Mouse (Mus musculus) intestine, embryonic 15.5 days (tissue): Measurements from ENCODE around the gene Olfr292. TPM values are rescaled to one million over a fixed set of nuclear protein-coding genes. Genes with fewer than 3 reads are reported as not detected.

Experiments used
- ATAC-seq: fragments of 200-750 bp; cut with Nextera tagmentation; 2 replicates; pipeline ENCODE4 v1.8.0; 2017; ENCODE audit warnings: moderate TSS enrichment, moderate library complexity
- H3K27ac ChIP-seq: fragments of 300-500 bp; sonication (generic); 2 replicates; pipeline ENCODE4 v1.5.1; 2015; ENCODE audit warnings: mild to moderate bottlenecking, inconsistent platforms
- H3K27me3 ChIP-seq: fragments of 300-500 bp; sonication (generic); replicated peaks from 2 replicates; pipeline ENCODE4 v1.6.1; 2015; ENCODE audit warnings: inconsistent platforms
- H3K36me3 ChIP-seq: fragments of 300-500 bp; sonication (generic); 2 replicates; pipeline ENCODE4 v1.6.1; 2015; ENCODE audit warnings: inconsistent platforms
- H3K4me1 ChIP-seq: fragments of 300-500 bp; sonication (generic); replicated peaks from 2 replicates; pipeline ENCODE4 v1.6.1; 2015; ENCODE audit warnings: inconsistent platforms
- H3K4me2 ChIP-seq: fragments of 300-500 bp; sonication (generic); replicated peaks from 2 replicates; pipeline ENCODE4 v1.6.1; 2015; ENCODE audit warnings: mild to moderate bottlenecking, inconsistent platforms
- H3K4me3 ChIP-seq: fragments of 300-500 bp; sonication (generic); replicated peaks from 2 replicates; pipeline ENCODE4 v1.5.1; 2015; ENCODE audit warnings: inconsistent platforms
- H3K9ac ChIP-seq: fragments of 300-500 bp; sonication (generic); 2 replicates; pipeline ENCODE4 v1.6.1; 2015; ENCODE audit warnings: inconsistent platforms
- H3K9me3 ChIP-seq: fragments of 300-500 bp; sonication (generic); 2 replicates; pipeline ENCODE4 v1.6.1; 2016; ENCODE audit warnings: inconsistent platforms
- whole genome bisulfite sequencing: fragments of 180-500 bp; shearing (Covaris S2); methylation state at CpG from one replicate; pipeline ENCODE4 v1.1.7; 2015; 5-methylcytosine and 5-hydroxymethylcytosine counted together
- polyA plus RNA-seq: library from polyadenylated mRNA; unstranded; fragments of >200 nt; fragmentation: Nextera tagmentation; extraction: Ambion mirVana; gene quantifications from 2 replicates; pipeline ENCODE4 v1.2.1, GENCODE M21; 2015

Olfr292 gene
- not detected in 2 replicates for polyA plus RNA-seq

DNA sequence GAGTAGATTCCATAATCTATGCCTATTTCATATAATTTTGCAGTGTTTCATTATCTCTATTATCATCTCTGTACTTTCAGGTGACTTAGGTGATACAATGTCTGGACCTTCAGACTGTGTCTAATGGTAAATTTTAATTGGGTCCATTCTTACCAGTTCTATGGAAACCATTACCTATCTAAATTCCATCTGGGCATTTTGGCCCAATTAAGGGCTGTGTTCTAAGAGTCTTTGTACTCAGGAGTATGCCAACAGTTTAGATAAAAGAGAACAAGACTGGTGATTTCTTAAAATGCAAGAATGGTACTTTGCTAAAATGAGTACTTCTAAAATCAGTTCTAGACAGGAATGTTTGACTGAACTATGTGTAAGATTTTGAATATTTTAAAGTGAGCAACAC lies at the start of gene Olfr292:
Gene Olfr292, plus strand, starts transcription at position 301 of the 400 bp plus-strand sequence.
- H3K36me3 ChIP-seq = no peaks in the 10 kb centered on the region

DNA sequence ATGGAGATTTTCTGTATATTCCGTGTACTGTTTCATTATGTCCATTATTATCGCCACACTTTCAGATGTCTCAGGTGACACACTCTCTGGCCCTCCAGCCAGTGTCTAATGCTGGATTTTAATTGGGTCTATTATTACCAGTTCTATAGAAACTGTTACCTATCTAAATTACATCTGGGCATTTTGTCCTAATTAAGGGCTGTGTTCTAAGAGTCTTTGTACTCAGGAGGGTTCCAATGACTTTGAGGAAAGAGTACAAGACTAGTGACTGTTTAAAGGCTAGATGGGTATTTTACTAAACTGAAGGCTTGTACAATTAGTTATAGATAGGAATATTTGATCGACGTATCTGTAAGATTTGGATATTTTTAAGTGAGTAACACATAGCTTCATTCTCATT lies 39.4 kb upstream of the Olfr292 start, which contains the start of gene Olfr293:
Gene Olfr293, plus strand, starts transcription at position 301 of the 400 bp plus-strand sequence.
- no peak for ATAC-seq
- H3K4me2 ChIP-seq = no peak within 1 kb of the TSS
- 93% methylated on average over 4 of the region's 4 CpGs for WGBS

More for the DNA sequence above, at the start of gene Olfr292:
- no peaks in the 10 kb centered on the region for H3K9me3 ChIP-seq
- no peak within 1 kb of the TSS for H3K4me3 ChIP-seq
- no peak for ATAC-seq
- H3K27ac ChIP-seq = no peak within 1 kb of the TSS
- no peaks in the 10 kb centered on the region for H3K27me3 ChIP-seq
- no peak within 1 kb of the TSS for H3K4me2 ChIP-seq
- H3K4me1 ChIP-seq = no peaks in the 10 kb centered on the region
- H3K9ac ChIP-seq = no peak within 1 kb of the TSS

DNA sequence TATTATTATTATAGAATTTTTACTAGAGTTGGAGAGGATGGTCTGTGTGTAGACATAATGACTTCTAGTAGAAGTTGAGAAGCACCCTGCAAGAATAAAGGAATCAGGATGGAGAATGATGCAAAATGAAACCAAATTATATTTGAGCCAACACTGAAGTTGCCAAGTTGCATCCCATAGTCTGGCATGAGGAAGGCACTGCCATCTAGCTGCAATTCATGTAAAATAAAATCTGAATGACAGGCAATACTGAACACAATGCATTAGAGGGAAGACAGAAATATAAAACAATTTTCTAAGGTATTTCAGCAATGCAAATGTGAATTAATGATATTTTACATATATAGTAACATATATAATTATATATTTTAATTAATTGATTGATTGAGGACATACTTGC lies 36.9 kb downstream of the Olfr292 start:
- Histone ChIP-seq H3K9ac (no peak overlapping the region), H3K4me1 (no peaks in the 10 kb centered on the region), H3K4me2 (no peak overlapping the region), H3K36me3 (no peaks in the 10 kb centered on the region), H3K4me3 (no peak overlapping the region), H3K27ac (no peak overlapping the region), H3K9me3 (no peaks in the 10 kb centered on the region), H3K27me3 (no peaks in the 10 kb centered on the region)
- ATAC-seq = no peak

More for the DNA sequence above, 39.4 kb upstream of the Olfr292 start, which contains the start of gene Olfr293:
- Histone ChIP-seq H3K27me3 (no peaks in the 10 kb centered on the region), H3K4me3 (no peak within 1 kb of the TSS), H3K9me3 (no peaks in the 10 kb centered on the region), H3K4me1 (no peaks in the 10 kb centered on the region), H3K27ac (no peak within 1 kb of the TSS), H3K36me3 (no peaks in the 10 kb centered on the region), H3K9ac (no peak within 1 kb of the TSS)

Other genes with a start within 250 kb of the Olfr292 start
- not detected in 2 replicates for gene Olfr299, start 228.4 kb upstream of the Olfr292 start, polyA plus RNA-seq
- not detected in 2 replicates for gene Olfr298, start 195.8 kb upstream of the Olfr292 start, polyA plus RNA-seq
- gene Olfr297, start 168.4 kb upstream of the Olfr292 start, polyA plus RNA-seq = not detected in 2 replicates
- not detected in 2 replicates for gene Olfr295, start 104.5 kb upstream of the Olfr292 start, polyA plus RNA-seq
- not detected in 2 replicates for gene Olfr294, start 71.7 kb upstream of the Olfr292 start, polyA plus RNA-seq
- gene Olfr293, start 39.3 kb upstream of the Olfr292 start, polyA plus RNA-seq = not detected in 2 replicates
- gene Folh1, start 87.6 kb downstream of the Olfr292 start, polyA plus RNA-seq = 0.23 TPM in 1 of 2 replicates, not detected in the other
- gene Vmn2r77, start 106.7 kb downstream of the Olfr292 start, polyA plus RNA-seq = not detected in 2 replicates
- not detected in 2 replicates for gene Vmn2r78, start 226.8 kb downstream of the Olfr292 start, polyA plus RNA-seq